Mouse (Mus musculus) neural tube, embryonic 14.5 days (tissue): Measurements from ENCODE around the gene Dpy19l3. TPM values are rescaled to one million over a fixed set of nuclear protein-coding genes. Genes with fewer than 3 reads are reported as not detected.

Source experiments
- ATAC-seq: fragments of 200-750 bp; cut with Nextera tagmentation; 2 replicates; pipeline ENCODE4 v1.8.0; 2017; ENCODE audit warnings: low read depth, mild to moderate bottlenecking, moderate TSS enrichment, moderate library complexity
- H3K27ac ChIP-seq: fragments of 300-500 bp; sonication (generic); 2 replicates; pipeline ENCODE4 v1.5.1; 2014; ENCODE audit warnings: low read depth, mild to moderate bottlenecking, control low read depth, low read length, moderate library complexity, mixed read lengths
- H3K27me3 ChIP-seq: fragments of 300-500 bp; sonication (generic); 2 replicates; pipeline ENCODE4 v1.6.1; 2014; ENCODE audit warnings: low read length; ENCODE audit not compliant: control insufficient read depth, insufficient read depth
- H3K36me3 ChIP-seq: fragments of 300-500 bp; sonication (generic); 2 replicates; pipeline ENCODE4 v1.6.1; 2014; ENCODE audit warnings: low read length, mixed read lengths; ENCODE audit not compliant: control insufficient read depth, insufficient read depth
- H3K4me1 ChIP-seq: fragments of 300-500 bp; sonication (generic); 2 replicates; pipeline ENCODE4 v1.6.1; 2014; ENCODE audit warnings: low read length; ENCODE audit not compliant: control insufficient read depth, insufficient read depth
- H3K4me2 ChIP-seq: fragments of 300-500 bp; sonication (generic); 2 replicates; pipeline ENCODE4 v1.6.1; 2014; ENCODE audit warnings: mild to moderate bottlenecking, low read depth, low read length, control low read depth
- H3K4me3 ChIP-seq: fragments of 300-500 bp; sonication (generic); 2 replicates; pipeline ENCODE4 v1.5.1; 2014; ENCODE audit warnings: low read depth, low read length, control low read depth, mixed read lengths
- H3K9ac ChIP-seq: fragments of 300-500 bp; sonication (generic); replicated peaks from 2 replicates; pipeline ENCODE4 v1.6.1; 2014; ENCODE audit warnings: low read depth, mild to moderate bottlenecking, control low read depth, low read length, mixed read lengths
- H3K9me3 ChIP-seq: fragments of 300-500 bp; sonication (generic); 2 replicates; pipeline ENCODE4 v1.6.1; 2016; ENCODE audit warnings: low read length; ENCODE audit not compliant: control insufficient read depth
- WGBS: fragments of 180-500 bp; shearing (Covaris S2); extraction: QIAGEN DNeasy Blood & Tissue Kit; methylation state at CpG from one replicate; pipeline ENCODE4 v1.1.7; 2014; 5-methylcytosine and 5-hydroxymethylcytosine counted together
- polyA plus RNA-seq: library from polyadenylated mRNA; unstranded; fragments of >200 nt; fragmentation: Nextera tagmentation; extraction: Ambion mirVana; gene quantifications from 2 replicates; pipeline ENCODE4 v1.2.1, GENCODE M21; 2014

Dpy19l3 gene
- polyA plus RNA-seq, 1 experiment from 2014 or later = 62.2 TPM

- Histone ChIP-seq H3K4me1 (no peaks in the 10 kb centered on the region), H3K27ac (no peak overlapping the region), H3K4me3 (no peak overlapping the region), H3K36me3 (peaks cover 5% of the 10 kb centered on the region; the same call in 1 of the 2 replicates), H3K9me3 (no peaks in the 10 kb centered on the region), H3K27me3 (no peaks in the 10 kb centered on the region), H3K4me2 (no peak overlapping the region), H3K9ac (no peak overlapping the region)
- ATAC-seq = no peak
- WGBS = 87% methylated on average over 5 of the region's 5 CpGs
Observed at GRCm38 (mm10) chr7:35742310-35742709, 11.9 kb downstream of the Dpy19l3 start.

GRCm38 (mm10) chr7:35741858-35742257, 12.4 kb downstream of the Dpy19l3 start:
- no peak for ATAC-seq
- Histone ChIP-seq H3K27ac (no peak overlapping the region), H3K4me3 (no peak overlapping the region), H3K9me3 (no peaks in the 10 kb centered on the region), H3K27me3 (no peaks in the 10 kb centered on the region), H3K4me1 (no peaks in the 10 kb centered on the region), H3K36me3 (0 out of 2 replicates have a peak, but pooled peaks cover under 1% of the 10 kb centered on the region), H3K4me2 (no peak overlapping the region), H3K9ac (no peak overlapping the region)
- WGBS = 76% methylated on average over 5 of the region's 5 CpGs

- no peak overlapping the region for H3K4me2 ChIP-seq
- H3K4me1 ChIP-seq = no peaks in the 10 kb centered on the region
- no peak overlapping the region for H3K4me3 ChIP-seq
- H3K27ac ChIP-seq = no peak overlapping the region
- no peaks in the 10 kb centered on the region for H3K9me3 ChIP-seq
- H3K9ac ChIP-seq = no peak overlapping the region
- ATAC-seq = no peak
- no peaks in the 10 kb centered on the region for H3K36me3 ChIP-seq
- 51% methylated on average over 5 of the region's 5 CpGs for WGBS
- H3K27me3 ChIP-seq = no peaks in the 10 kb centered on the region
Observed at GRCm38 (mm10) chr7:35740489-35741230, 13.6 kb downstream of the Dpy19l3 start.

DNA sequence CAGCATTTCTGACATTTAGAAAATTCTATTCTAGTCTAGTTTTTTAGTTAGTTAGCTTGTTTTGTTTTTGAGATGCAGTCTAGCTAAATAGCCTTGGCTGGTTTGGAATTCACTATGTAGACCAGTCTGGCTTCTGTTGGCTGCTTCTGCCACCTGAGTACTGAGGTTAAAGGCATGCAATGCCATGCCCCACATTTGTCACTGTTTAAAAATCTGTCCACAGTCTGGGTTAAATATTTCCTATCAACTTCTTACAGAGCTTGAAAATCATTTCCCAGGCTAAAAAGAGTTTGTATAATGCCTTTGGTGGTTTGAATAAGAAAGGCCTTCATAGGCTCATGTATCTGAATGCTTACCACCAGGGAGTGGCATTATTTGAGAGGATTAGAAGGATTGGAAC, 15.4 kb downstream of the Dpy19l3 start:
- Histone ChIP-seq H3K4me2 (no peak overlapping the region), H3K27ac (no peak overlapping the region), H3K9me3 (no peaks in the 10 kb centered on the region), H3K4me3 (no peak overlapping the region), H3K9ac (no peak overlapping the region), H3K27me3 (no peaks in the 10 kb centered on the region), H3K36me3 (no peaks in the 10 kb centered on the region), H3K4me1 (no peaks in the 10 kb centered on the region; the same call in 1 of the 2 replicates)
- no peak for ATAC-seq

DNA sequence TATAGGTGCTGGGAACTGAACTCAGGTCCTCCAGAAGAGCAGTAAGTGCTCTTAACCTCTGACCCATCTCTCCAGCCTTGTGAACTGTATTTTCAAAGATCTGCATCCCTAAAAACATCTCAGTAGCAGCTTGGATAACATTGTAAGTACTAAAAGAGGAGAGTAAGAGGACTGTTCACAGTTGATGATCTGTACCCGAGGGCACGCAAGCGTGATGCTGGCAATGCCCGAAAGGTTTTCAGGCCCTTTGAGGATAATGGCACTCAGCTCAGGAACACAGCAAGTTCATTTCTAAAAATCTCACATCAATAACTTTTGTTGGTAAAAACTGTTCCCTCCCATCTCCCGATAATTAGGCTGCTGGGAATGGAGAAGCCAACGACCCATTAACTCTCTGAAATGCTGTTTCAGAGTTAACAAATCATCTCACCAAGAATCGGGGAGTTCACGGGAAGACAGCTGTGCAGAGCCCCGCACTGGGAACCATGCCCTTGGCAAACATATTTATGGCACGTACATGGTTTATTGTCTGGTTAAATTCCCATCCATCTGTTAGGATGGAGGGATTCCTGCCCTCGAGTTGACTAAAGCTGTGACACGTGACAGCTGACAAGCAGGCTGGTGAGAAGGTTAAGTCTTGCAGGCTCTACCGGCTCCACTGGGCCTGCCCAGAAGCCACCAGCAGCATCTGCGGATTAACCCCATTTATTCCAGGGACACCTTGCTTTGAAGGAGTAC, 20.8 kb downstream of the Dpy19l3 start:
- H3K9ac ChIP-seq = no peak overlapping the region
- H3K4me2 ChIP-seq = no peak overlapping the region
- no peaks in the 10 kb centered on the region for H3K27me3 ChIP-seq
- H3K4me3 ChIP-seq = no peak overlapping the region
- WGBS = 35% methylated on average over 14 of the region's 14 CpGs
- H3K9me3 ChIP-seq = no peaks in the 10 kb centered on the region
- peak; percentile 60 for ATAC-seq
- H3K27ac ChIP-seq = peak overlapping the region; percentile 71
- H3K4me1 ChIP-seq = no peaks in the 10 kb centered on the region; the same call in 1 of the 2 replicates
- H3K36me3 ChIP-seq = no peaks in the 10 kb centered on the region

DNA sequence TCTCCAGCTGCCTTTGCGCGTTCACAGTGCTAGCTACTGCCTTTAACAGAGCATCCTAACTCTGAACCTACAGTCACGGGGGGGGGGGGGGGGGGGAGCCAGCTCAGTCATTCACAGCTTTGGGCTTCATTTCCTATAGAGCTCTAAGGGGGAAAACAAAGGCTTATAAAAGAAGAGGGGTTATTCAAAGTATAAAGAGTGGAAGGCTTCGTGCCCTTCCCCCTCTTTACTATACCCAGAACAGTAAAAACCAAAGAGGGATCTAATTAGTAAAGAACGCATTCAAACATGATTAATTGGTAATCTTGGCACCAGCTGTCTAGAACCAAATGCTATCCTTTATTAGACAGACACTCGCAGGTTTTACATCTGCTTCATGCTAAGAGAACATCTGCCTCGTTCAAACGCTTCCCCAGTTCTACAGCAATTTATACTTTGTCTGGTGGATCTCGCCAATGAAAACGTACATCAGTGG, 21.6 kb downstream of the Dpy19l3 start:
- Histone ChIP-seq H3K9me3 (no peaks in the 10 kb centered on the region; the same call in 1 of the 2 replicates), H3K4me2 (no peak overlapping the region), H3K9ac (no peak overlapping the region), H3K27ac (peak overlapping the region; percentile 71), H3K4me3 (no peak overlapping the region), H3K27me3 (no peaks in the 10 kb centered on the region), H3K4me1 (no peaks in the 10 kb centered on the region; the same call in 1 of the 2 replicates), H3K36me3 (no peaks in the 10 kb centered on the region)
- 33% methylated on average over 10 of the region's 10 CpGs for WGBS
- peak; percentile 74 for ATAC-seq

GRCm38 (mm10) chr7:35729621-35730031, 24.6 kb downstream of the Dpy19l3 start:
- H3K27me3 ChIP-seq = no peaks in the 10 kb centered on the region
- H3K27ac ChIP-seq = no peak overlapping the region
- 0 out of 2 replicates have a peak, but pooled peaks cover 5% of the 10 kb centered on the region for H3K36me3 ChIP-seq
- H3K4me2 ChIP-seq = no peak overlapping the region
- no peak overlapping the region for H3K4me3 ChIP-seq
- H3K9me3 ChIP-seq = no peaks in the 10 kb centered on the region; the same call in 1 of the 2 replicates
- WGBS = 88% methylated on average over 9 of the region's 9 CpGs
- no peak for ATAC-seq
- H3K4me1 ChIP-seq = no peaks in the 10 kb centered on the region; the same call in 1 of the 2 replicates
- H3K9ac ChIP-seq = no peak overlapping the region

DNA sequence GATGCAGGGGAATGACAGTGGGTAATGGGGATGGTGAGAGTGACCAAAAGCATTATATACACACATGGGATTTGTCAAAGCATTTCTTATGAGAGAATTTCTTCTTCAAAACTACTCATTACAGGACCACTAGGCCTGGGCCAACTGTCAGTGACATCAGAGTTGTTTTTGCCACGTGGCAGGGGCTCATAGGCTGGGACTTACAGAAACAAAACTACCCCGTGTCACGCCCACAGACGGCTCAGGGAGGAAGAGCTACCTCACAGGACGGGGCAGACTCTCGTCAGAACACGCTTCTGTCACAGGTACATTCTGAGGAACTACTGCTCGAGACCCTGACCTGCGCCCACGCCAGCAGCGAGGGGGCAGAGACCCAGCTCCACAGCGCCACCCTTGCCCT, 25.9 kb downstream of the Dpy19l3 start:
- H3K36me3 ChIP-seq = peaks cover 7% of the 10 kb centered on the region; the same call in 1 of the 2 replicates
- WGBS = 96% methylated on average over 12 of the region's 12 CpGs
- H3K27me3 ChIP-seq = no peaks in the 10 kb centered on the region
- no peaks in the 10 kb centered on the region; the same call in 1 of the 2 replicates for H3K9me3 ChIP-seq
- no peak overlapping the region for H3K4me2 ChIP-seq
- H3K4me3 ChIP-seq = no peak overlapping the region
- H3K9ac ChIP-seq = no peak overlapping the region
- no peaks in the 10 kb centered on the region for H3K4me1 ChIP-seq
- no peak for ATAC-seq
- no peak overlapping the region for H3K27ac ChIP-seq

DNA sequence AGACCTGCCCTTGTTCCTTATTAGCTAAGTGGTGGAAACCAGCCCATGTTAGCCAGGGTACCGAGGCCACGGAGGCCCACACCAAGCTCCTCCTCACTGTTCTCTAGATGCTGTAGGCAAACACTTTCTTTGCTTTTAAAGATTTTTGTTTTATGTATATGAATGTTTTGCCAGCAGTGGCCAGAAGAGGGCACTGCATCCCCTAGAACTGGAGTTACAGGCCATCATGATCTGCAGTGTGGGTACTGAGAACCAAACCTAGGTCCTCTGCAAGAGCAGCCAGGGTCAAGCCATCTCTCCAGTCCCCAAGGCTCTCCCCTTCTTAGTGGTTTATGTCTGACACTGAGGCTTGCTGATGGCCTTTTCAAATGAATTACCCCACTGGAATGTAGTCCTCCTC, 31.2 kb downstream of the Dpy19l3 start:
- no peak overlapping the region for H3K9ac ChIP-seq
- peaks cover 28% of the 10 kb centered on the region for H3K36me3 ChIP-seq

More for the DNA sequence above, 31.2 kb downstream of the Dpy19l3 start:
- no peak for ATAC-seq
- H3K4me1 ChIP-seq = no peaks in the 10 kb centered on the region
- H3K4me3 ChIP-seq = no peak overlapping the region
- H3K9me3 ChIP-seq = no peaks in the 10 kb centered on the region; the same call in 1 of the 2 replicates
- WGBS = 31% methylated on average over 2 of the region's 2 CpGs
- H3K27ac ChIP-seq = no peak overlapping the region
- H3K27me3 ChIP-seq = no peaks in the 10 kb centered on the region
- H3K4me2 ChIP-seq = no peak overlapping the region
